Mouse (Mus musculus) left cerebral cortex, postnatal 10 days (tissue): Measurements from ENCODE around the gene Ppp6r3. TPM values are rescaled to one million over a fixed set of nuclear protein-coding genes. Genes with fewer than 3 reads are reported as not detected.
"Not testable (repeated sequence)": the region's sequence is repeated elsewhere in the genome, so short reads cannot be mapped to it uniquely, and the experiment has no call there.

Experiments used
- DNase-seq, 2 experiments: peaks; one replicate each; pipeline ENCODE4 v3.0.0; 2021 to 2022; ENCODE audit warnings: low spot score in 2 of 2, mixed read lengths in 1 of 2; ENCODE audit errors: extremely low spot score in 1 of 2
- intact Hi-C: fragments of 180-260 bp; cut with DNase I; formaldehyde crosslinking; loops from one replicate; pipeline ENCODE4 v1.15.1; 2025
- total RNA-seq, 2 experiments: library from RNA; stranded (reverse); gene quantifications; 2 replicates each; pipeline ENCODE4 v1.2.3; 2021

Gene Ppp6r3
- total RNA-seq, result 10 to 100 TPM; 79.8 to 83.9 TPM

GRCm38 (mm10) chr19:3575632-3576384 lies at the start of gene Ppp6r3:
Gene Ppp6r3, minus strand, starts transcription at chr19:3575749.
- DNase-seq, result peak; percentile 99 to 100

DNA sequence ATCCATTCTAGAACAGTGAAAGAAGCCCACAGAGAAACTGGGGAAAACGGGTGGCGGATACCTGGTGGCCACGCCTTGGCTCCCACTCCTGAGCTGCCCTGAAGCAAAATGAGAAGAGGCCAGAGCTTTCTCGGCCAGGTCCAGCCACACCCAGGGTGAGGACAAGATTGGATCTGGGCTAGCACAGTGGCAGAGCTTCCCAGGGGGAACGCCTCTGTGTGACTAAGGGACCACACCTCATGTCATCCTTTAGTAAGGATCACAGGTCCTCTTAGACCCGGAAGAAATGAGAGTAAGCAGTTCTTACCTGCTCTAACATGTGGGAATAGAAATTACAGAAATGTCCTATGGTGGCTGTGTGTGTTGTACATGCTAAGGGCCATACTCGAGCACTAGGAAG lies 49.6 kb upstream of the Ppp6r3 start:
- intact Hi-C loops, result no loop called here
- no peak for DNase-seq

More at GRCm38 (mm10) chr19:3575632-3576384, at the start of gene Ppp6r3:
- intact Hi-C loops, result loop anchor here (5.0 kb wide), 1 partner anchor 131 kb away; the partner anchor contains the start of gene 1810055G02Rik

DNA sequence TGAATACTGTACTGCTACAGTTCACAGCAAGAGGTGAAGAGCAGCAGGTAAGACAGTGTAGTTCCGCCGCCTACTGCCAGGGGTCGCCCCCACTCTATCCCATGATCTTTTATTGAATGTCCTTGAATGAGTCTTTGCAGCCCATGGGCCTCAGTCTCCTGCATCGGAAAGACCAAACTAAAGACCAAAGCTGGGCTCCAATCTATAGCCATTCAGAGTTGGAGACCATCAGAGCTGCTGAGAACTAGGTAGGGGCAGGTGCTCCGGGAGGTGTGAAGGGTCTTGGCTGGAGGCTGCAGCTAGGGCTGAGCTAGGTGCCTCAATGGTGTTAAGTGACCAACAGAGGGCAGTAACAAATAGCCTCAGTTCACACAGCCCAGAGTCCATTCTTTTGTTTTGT lies 48.3 kb upstream of the Ppp6r3 start:
- no peak for DNase-seq
- intact Hi-C loops, result loop anchor here (5.0 kb wide), 2 partner anchors 78 to 93 kb away; no protein-coding TSS in a partner anchor

- DNase-seq, result no peak
- intact Hi-C loops, result loop anchor here (5.0 kb wide), 2 partner anchors 79 to 94 kb away; no protein-coding TSS in a partner anchor
Observed at GRCm38 (mm10) chr19:3623294-3623693, 47.7 kb upstream of the Ppp6r3 start.

GRCm38 (mm10) chr19:3620871-3621270 lies 45.3 kb upstream of the Ppp6r3 start:
- intact Hi-C loops, result loop anchor here (5.0 kb wide), 2 partner anchors 81 to 96 kb away; no protein-coding TSS in a partner anchor

DNA sequence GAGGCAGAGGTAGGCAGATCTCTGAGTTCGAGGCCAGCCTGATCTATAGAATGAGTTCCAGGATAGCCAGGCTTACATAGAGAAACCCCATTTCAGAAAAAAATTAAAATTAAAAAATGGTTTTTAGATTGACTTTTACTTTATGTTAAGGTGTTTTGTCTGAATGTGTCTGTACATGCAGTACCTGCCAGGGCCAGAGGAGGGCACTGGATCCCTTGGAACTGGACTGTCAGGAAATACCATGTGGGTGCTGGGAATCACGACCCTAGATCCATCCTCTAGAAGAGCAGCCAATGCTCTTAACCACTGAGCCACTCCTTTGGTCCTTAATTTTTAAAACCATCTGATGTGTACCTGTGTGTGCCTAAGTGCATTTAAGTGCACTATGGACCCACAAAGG lies 43.8 kb upstream of the Ppp6r3 start:
- DNase-seq, result no peak
- intact Hi-C loops, result no loop called here

More at GRCm38 (mm10) chr19:3620871-3621270, 45.3 kb upstream of the Ppp6r3 start:
- DNase-seq, result no peak

GRCm38 (mm10) chr19:3613991-3614390 lies 38.4 kb upstream of the Ppp6r3 start:
- DNase-seq, result no peak
- intact Hi-C loops, result no loop called here

- intact Hi-C loops, result no loop called here
- DNase-seq, result no peak
Observed at GRCm38 (mm10) chr19:3612534-3613273, 37.2 kb upstream of the Ppp6r3 start.

GRCm38 (mm10) chr19:3611730-3612129 lies 36.2 kb upstream of the Ppp6r3 start:
- intact Hi-C loops, result no loop called here
- no peak for DNase-seq

DNA sequence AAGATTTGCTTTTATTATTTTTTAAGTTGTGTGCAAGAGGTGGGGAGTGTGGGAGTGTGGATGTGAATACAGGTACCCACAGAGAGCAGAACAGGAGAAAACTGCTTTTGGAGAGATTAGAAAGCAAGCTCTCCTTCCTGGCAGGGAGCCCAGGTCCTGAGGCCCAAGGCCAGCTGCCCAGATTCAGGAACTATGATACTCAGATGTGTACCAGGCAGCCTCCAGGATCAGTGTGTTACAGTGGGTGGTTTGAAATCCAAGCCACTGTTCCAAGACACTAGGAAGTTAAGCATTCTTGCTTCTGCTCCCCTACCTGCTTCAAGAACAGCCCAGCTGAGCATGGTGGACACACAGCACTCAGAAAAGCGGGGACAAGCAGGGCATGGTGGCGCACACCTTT lies 35.3 kb upstream of the Ppp6r3 start:
- intact Hi-C loops, result no loop called here
- DNase-seq, result no peak

- no peak for DNase-seq
- intact Hi-C loops, result no loop called here
Observed at GRCm38 (mm10) chr19:3609826-3610225, 34.3 kb upstream of the Ppp6r3 start.

GRCm38 (mm10) chr19:3594316-3594715 lies 18.8 kb upstream of the Ppp6r3 start:
- intact Hi-C loops, result no loop called here
- no peak for DNase-seq

DNA sequence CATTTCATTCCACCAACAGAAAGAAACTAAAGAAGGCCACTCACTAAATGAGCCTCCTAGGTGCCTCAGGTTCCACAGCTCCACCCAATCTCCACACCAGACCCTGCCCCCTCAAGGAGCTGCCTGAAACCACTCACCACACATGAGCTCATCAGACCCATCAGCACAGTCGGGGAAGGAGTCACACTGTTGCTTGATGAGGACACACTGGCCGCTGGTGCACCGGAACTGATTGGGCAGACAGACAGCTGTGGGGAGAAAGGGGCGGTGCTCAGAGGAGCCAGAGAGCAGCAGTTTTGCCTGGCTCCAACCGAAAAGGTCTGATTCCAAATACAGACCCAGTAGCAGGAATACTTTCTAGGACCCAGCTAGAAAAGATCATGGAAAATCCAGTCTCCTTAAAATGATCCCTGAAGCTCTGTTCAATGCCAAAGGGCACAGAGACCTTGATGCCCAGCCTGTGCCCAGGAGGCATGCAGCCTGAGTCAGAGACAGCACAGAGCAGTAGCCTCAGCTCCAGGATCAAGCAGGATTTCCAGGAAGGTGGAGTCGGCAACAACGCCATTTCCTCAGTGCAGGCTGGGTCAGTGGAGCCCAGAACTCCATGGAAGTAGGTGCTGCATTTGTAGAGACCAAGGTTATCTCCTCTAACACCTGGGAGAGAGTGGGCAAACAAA lies 18.0 kb upstream of the Ppp6r3 start:
- intact Hi-C loops, result no loop called here
- DNase-seq, result no peak

DNA sequence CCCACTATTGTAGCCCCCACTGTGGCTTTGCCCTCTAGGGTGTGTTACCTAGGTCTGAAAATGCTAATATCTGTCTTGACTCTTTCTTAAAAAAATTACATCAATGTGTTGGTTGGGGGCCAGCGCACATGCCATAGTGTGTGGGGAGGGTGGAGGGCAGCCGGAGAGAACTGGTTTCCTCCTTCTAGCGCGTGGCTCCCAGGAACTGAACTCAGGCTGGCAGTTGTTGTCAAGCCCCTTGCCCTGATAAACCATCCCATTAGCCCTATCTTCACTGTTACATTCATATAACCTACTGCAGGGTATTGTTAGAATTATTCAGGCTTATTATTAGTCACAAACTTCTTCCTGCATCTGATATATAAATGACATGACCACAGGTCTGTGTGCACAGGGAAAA lies 14.4 kb upstream of the Ppp6r3 start:
- intact Hi-C loops, result no loop called here
- DNase-seq, result no peak

DNA sequence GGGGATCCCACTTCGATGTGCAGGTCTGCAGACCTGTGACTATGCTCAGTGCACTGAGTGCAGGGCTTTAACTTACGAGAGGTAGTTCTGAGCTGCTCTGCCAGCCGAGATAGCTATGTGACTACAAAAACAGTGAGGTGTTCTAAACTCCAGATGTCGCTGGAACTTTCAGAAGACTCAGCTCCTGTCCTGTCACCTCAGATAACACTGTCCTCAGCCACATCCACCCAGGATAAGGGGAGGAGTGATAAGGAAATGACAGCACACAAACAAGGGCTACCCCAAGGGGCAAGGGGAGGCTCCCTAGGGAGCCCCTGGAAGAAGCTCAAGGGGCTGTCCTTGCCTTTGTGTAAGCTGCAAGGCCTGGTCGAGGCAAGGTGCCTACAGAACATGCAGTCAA lies 14.0 kb upstream of the Ppp6r3 start:
- intact Hi-C loops, result no loop called here

DNA sequence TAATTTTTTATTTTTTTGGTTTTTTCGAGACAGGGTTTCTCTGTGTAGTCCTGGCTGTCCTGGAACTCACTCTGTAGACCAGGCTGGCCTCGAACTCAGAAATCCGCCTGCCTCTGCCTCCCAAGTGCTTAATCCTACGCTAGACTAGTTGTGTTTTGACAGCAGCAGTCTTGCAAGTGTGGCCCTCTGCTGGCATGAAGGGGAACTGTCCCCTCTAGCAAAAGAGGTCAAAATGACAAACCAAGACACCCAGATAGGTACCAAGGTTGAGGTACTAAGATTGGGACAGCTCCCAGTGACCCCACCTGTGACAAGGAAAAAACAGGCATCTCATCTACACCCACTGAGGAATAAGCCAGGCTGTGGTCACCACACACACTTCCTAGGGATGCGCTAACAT lies 12.2 kb upstream of the Ppp6r3 start:
- DNase-seq, intact Hi-C loops: not testable (repeated sequence)

More for the DNA sequence above, 14.0 kb upstream of the Ppp6r3 start:
- no peak for DNase-seq

- peak in 1 of 2 experiments; percentile 58 for DNase-seq
- intact Hi-C loops, result no loop called here
Observed at GRCm38 (mm10) chr19:3586540-3586939, 11.0 kb upstream of the Ppp6r3 start.

GRCm38 (mm10) chr19:3586026-3586425 lies 10.5 kb upstream of the Ppp6r3 start:
- intact Hi-C loops, result no loop called here
- no peak for DNase-seq

- peak; percentile 56 to 66 for DNase-seq
- intact Hi-C loops, result no loop called here
Observed at GRCm38 (mm10) chr19:3581326-3581725, 5.8 kb upstream of the Ppp6r3 start.
